Comparison of ENCODE assay signal across 35 mouse cellular contexts in genomic region chrX:164164681-164165080, GRCm38 (mm10). TPM values are rescaled to one million over a fixed set of nuclear protein-coding genes. Genes with fewer than 3 reads are reported as not detected.
DNase-seq lines count a peak whose midpoint lies in the region; ATAC-seq lines count a peak whose summit lies in the region.
"Had no signal": no experiment of that assay in that cellular context is flagged by ENCODE, and none has a peak within 500 bp of the region (broad histone marks: within the 10 kb centered on the region; RNA-seq: fewer than 3 reads in every experiment).

No protein-coding gene starts in this region.

- no peaks in the 10 kb centered on the region for H3K27me3 ChIP-seq in liver, embryonic 11.5 days (replicated peaks; ENCODE audit: control insufficient read depth, insufficient read depth, low read length)
- H3K27me3 ChIP-seq in liver, embryonic 16.5 days (ENCODE audit: control insufficient read depth, insufficient read depth, low read depth, low read length): peaks cover 2% of the 10 kb centered on the region; the same call in 1 of the 2 replicates
- H3K27me3 ChIP-seq: embryonic facial prominence, embryonic 15.5 days; forebrain, embryonic 15.5 days had no signal

- H3K4me3 ChIP-seq in liver, embryonic 11.5 days (ENCODE audit: low read depth, low read length): no peak overlapping the region
- no peak overlapping the region for H3K4me3 ChIP-seq in liver, embryonic 16.5 days (ENCODE audit: low read depth, low read length)
- H3K4me3 ChIP-seq: embryonic facial prominence, embryonic 10.5 days; embryonic facial prominence, embryonic 15.5 days; forebrain, embryonic 15.5 days; heart, embryonic 13.5 days; layer of hippocampus, adult 2 months; left cerebral cortex, adult 2 months; limb, embryonic 12.5 days; neural tube, embryonic 15.5 days had no signal

- 57% methylated on average over 1 of the region's 1 CpGs for WGBS in liver, embryonic 11.5 days
- 26% methylated on average over 1 of the region's 1 CpGs for WGBS in liver, embryonic 16.5 days (ENCODE audit: insufficient replicate concordance)

- H3K9me3 ChIP-seq in liver, embryonic 11.5 days (ENCODE audit: control insufficient read depth, low read length): no peaks in the 10 kb centered on the region
- no peaks in the 10 kb centered on the region for H3K9me3 ChIP-seq in liver, embryonic 16.5 days (replicated peaks; ENCODE audit: control insufficient read depth, low read length)
- H3K9me3 ChIP-seq: embryonic facial prominence, embryonic 10.5 days; embryonic facial prominence, embryonic 15.5 days; forebrain, embryonic 15.5 days; G1E; heart, embryonic 13.5 days; limb, embryonic 12.5 days; neural tube, embryonic 15.5 days had no signal

- H3K4me2 ChIP-seq in liver, embryonic 11.5 days: no peak overlapping the region
- H3K4me2 ChIP-seq in liver, embryonic 16.5 days (ENCODE audit: low read depth, low read length): peak overlapping the region; percentile 36; the same call in 1 of the 2 replicates
- H3K4me2 ChIP-seq: embryonic facial prominence, embryonic 15.5 days; forebrain, embryonic 15.5 days; heart, embryonic 13.5 days; hindbrain, embryonic 14.5 days; limb, embryonic 12.5 days; neural tube, embryonic 15.5 days had no signal

- H3K4me1 ChIP-seq in liver, embryonic 11.5 days (replicated peaks; ENCODE audit: control insufficient read depth, insufficient read depth, low read length): no peaks in the 10 kb centered on the region
- H3K4me1 ChIP-seq in liver, embryonic 16.5 days (ENCODE audit: control insufficient read depth, low read depth, low read length): no peaks in the 10 kb centered on the region
- H3K4me1 ChIP-seq: embryonic facial prominence, embryonic 10.5 days; embryonic facial prominence, embryonic 15.5 days; forebrain, embryonic 15.5 days; heart, embryonic 13.5 days; limb, embryonic 12.5 days; neural tube, embryonic 15.5 days had no signal

- no peak for DNase-seq in liver, embryonic 11.5 days (ENCODE audit: low spot score)
- DNase-seq in liver: no peak
- no peak for DNase-seq in spleen, adult 12 weeks (ENCODE audit: low spot score)
- DNase-seq in frontal cortex, postnatal 25 days (ENCODE audit: low spot score in 2 of 2): no peak
- no peak for DNase-seq in adrenal gland, adult 2 months
- DNase-seq: adrenal gland, postnatal 25 days; cerebellum, adult 8-10 months; cerebellum, postnatal 25 days; gastrocnemius, postnatal 10 days; heart, postnatal 10 days; kidney, adult 11 months; kidney, postnatal 36 days; lung, adult 18-20 months; lung, postnatal 4 days; midbrain, embryonic 14.5 days; retina, postnatal 1 day; right cerebral cortex, postnatal 25 days; spleen, adult 18-20 months had no signal

- H3K9ac ChIP-seq in liver, embryonic 11.5 days (ENCODE audit: low read depth, low read length): no peak overlapping the region
- no peak overlapping the region for H3K9ac ChIP-seq in liver, embryonic 16.5 days (ENCODE audit: low read depth, low read length)
- H3K9ac ChIP-seq: embryonic facial prominence, embryonic 15.5 days; forebrain, embryonic 15.5 days; heart, embryonic 13.5 days; hindbrain, embryonic 14.5 days; limb, embryonic 12.5 days; neural tube, embryonic 15.5 days had no signal

- H3K36me3 ChIP-seq in liver, embryonic 11.5 days (ENCODE audit: control insufficient read depth, insufficient read depth, low read length): no peaks in the 10 kb centered on the region
- no peaks in the 10 kb centered on the region for H3K36me3 ChIP-seq in liver, embryonic 16.5 days (ENCODE audit: control insufficient read depth, insufficient read depth)
- H3K36me3 ChIP-seq: embryonic facial prominence, embryonic 10.5 days; embryonic facial prominence, embryonic 15.5 days; forebrain, embryonic 15.5 days; G1E; heart, embryonic 13.5 days; limb, embryonic 12.5 days; neural tube, embryonic 15.5 days had no signal

- ATAC-seq in liver, embryonic 11.5 days (replicated peaks; ENCODE audit: low FRiP score): peak; percentile 63
- ATAC-seq in erythroid progenitor cell, adult 5-6 weeks (replicated peaks; ENCODE audit: low FRiP score, poor library complexity, severe bottlenecking): peak; percentile 97
- ATAC-seq in liver, embryonic 16.5 days (ENCODE audit: low read depth): peak; percentile 93
- ATAC-seq: forebrain, embryonic 15.5 days; inflammation-experienced regulatory T-cells, adult 6 months; lung, postnatal 0 days; Patski had no signal

- no peak overlapping the region for H3K27ac ChIP-seq in liver, embryonic 11.5 days (ENCODE audit: low read depth, low read length)
- peak overlapping the region; percentile 55; the same call in 1 of the 2 replicates for H3K27ac ChIP-seq in liver, embryonic 16.5 days (ENCODE audit: low read length)
- H3K27ac ChIP-seq: embryonic facial prominence, embryonic 10.5 days; embryonic facial prominence, embryonic 15.5 days; forebrain, embryonic 15.5 days; heart, embryonic 13.5 days; hindbrain, embryonic 14.5 days; layer of hippocampus, adult 2 months; left cerebral cortex, adult 2 months; limb, embryonic 12.5 days; neural tube, embryonic 15.5 days had no signal

RNA-seq across cellular contexts. Expression of gene Ace2, which starts 25.5 kb away (rescaled TPM):
- not detected in 2 replicates for polyA plus RNA-seq in liver, embryonic 11.5 days (2014; fragmentation: Nextera tagmentation; extraction: Ambion mirVana)
- not detected in 2 replicates for total RNA-seq in erythroid progenitor cell, adult 5-6 weeks (2015; ENCODE audit: low replicate concordance)
- not detected in 2 replicates for total RNA-seq in erythroid progenitor cell, adult 5-6 weeks (2017; ENCODE audit: low replicate concordance)
- polyA plus RNA-seq in liver, embryonic 16.5 days (2015; fragmentation: Nextera tagmentation; extraction: Ambion mirVana): 0.14 and 0.84 TPM in 2 replicates
- total RNA-seq in adrenal gland, adult 2 months (2021): 1 to 10 TPM; 5.3 to 8.7 TPM
- 0.31 and 0.37 TPM in 2 replicates for polyA plus RNA-seq in adrenal gland, adult 2 months (2012; rRNA removed)
- total RNA-seq: hematopoietic stem cell, adult 5-6 weeks; monocyte, adult 5-6 weeks had no signal
- polyA plus RNA-seq: G1E; inflammation-experienced regulatory T-cells, adult 6 months; limb, embryonic 12.5 days had no signal
